Mouse (Mus musculus) lung, postnatal 4 days (tissue): ENCODE measurements around the gene Cd200r3.

Experiments used
- DNase-seq, 2 experiments: peaks; one replicate each; pipeline ENCODE4 v3.0.0; 2021

The Cd200r3 gene

DNA sequence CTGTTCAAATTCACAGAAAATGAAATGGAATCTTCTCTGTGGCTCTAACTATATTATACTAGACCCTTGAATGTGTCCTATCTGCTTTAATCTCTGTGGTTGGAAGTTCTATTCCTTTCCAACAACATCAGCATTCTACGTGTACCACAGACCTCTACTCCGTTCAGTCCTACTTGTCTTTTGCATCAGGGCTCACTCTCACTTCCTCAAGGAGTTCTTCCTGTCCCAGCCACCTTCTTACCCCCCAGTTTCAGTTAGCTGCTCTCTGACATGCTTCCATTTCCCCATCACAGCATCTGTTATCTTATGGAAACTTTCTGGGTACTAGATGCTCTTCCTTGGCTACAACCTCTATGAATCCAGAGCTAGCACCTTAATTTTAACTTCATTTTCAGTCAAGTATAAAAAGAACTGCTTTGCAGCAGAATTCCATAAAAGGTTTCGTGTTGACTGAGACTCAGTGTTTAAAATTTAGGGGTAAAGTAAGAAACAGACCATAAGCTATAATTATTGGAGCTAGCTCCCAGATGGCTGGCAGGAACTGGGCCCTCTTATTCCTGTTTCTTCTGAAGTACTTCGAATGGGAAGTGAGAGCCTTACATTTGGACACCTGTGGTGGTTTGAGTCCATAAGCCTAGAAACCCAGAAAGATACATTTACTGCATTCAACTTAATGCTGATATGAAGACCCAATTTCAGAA lies 50.0 kb downstream of the Cd200r3 start:
- no peak for DNase-seq

DNA sequence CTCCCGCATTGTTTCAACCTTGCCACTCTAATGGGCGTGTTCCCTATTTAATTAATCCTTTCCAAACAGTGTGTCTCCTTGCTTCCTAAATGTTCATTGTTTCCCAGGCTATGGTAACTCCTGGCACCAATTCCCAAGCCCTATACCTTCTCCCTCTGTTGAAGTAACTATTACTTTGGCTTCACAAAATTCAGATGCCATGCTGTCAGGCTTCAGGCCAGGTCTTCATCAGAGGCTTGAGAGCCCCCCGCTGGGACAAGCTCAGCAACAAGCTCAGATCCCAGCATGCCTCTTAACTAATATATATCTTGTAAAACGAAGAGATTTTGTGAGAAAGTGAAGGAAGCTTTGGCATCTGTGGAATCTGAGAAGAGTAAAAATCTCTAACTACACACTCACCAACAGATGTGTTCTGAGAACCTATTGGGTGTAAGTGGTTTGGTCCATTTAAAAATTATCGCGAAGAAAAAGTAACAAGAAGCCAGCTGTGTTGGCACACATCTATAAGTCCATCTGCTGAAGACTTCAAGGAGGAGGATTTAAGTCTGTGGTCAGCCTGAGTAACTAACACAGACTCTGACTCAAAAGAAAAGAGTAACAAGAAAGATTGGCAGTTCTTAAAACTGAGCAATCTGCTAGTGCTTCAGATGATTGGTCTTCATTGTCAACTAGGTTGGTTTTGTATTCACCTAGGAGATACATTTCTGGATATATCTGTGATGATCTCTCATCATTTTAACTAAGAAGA lies 50.9 kb downstream of the Cd200r3 start:
- no peak for DNase-seq

DNA sequence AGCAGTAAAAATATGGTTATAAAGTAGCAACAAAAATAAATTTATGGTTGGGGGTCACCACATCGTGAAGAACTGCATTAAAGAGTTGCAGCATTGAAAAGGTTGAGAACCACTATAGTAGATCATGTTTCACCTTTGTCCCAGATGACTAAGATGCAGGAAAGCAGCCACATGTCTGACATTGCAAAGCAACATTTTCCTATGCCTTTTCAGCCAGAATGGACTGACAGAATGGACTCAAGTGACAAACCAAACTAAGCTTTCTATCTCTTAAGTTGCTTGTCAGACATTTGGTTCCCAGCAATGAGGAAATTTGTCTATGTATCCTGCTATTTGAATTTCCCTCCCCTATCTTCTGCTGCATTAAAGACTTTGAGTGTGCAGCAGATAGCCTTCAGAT lies 51.6 kb downstream of the Cd200r3 start:
- no peak for DNase-seq

DNA sequence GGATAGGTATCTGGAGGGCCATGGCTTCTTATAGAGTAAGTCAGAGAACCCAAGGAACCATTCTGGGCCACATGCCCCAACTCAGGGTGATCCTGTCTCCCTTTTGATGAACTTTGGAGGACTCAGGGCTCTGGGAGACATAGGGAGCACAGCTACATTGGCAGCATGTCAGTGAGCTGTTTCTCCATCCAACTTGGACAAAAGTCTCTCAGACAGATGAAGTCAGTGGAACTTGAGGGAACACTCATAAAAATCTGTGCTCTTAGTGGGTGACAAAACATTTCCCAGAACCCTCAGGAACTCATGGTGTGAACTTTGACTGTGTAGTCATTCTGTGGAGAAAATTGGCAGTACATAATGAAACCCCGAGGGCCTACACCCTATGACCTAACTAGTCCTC lies 53.2 kb downstream of the Cd200r3 start:
- DNase-seq, result no peak

DNA sequence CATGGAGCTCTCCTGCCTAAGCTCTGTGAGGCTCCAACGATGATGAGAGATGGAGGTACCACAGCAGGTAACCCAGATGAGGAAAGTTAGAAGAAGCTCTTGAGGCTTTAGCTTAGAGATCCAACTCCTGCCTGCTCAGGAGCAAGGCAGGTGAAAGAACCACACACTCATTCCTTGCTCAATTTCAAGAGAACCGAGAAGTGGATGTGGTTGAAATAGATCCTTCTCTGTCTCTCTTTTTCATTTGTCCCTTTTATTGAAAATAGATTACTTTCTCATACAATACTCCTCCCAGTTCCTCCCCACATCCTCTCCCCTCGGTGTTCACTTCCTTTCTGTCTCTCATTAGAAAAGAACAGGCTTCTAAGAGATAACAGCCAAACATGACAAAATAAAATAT lies 56.1 kb downstream of the Cd200r3 start:
- no peak for DNase-seq

DNA sequence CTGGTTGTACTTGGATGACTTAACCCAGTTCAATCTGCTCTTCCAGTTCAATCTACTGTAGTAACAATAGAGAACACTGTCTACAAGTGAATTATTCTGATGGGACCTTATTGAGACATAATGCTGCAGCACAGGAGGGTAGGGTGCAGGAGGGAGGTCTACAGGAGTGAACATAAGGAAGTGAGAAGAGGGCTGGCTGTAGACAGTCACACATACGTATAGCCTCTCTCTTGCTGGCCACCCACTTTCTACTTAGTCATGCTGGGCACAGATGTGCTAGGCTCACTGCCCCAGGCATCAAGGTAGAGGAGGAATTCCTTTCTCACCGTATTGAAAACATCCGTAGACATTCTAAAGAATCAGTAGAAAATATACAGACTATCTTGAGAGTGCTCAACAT lies 61.0 kb downstream of the Cd200r3 start:
- DNase-seq, result no peak

DNA sequence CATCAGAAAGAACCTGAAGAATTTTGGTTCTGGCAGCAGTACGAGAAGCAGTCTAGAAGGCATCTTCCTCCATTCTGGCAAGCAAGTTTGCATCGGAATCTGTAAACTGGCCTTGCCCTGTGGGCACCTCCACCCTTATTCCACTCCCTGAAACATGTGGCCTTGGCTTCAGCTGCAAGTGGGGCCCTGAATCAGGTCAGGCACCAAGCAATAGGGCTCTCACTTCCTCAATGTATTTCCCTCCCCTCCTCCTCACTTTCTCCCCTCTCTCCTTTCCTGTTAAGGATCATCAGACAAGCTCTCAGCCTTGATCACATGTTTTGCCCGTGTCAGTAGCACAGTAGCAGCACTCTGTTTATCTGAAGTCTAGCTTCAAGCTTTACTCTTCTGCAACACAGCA lies 61.8 kb downstream of the Cd200r3 start:
- no peak for DNase-seq

DNA sequence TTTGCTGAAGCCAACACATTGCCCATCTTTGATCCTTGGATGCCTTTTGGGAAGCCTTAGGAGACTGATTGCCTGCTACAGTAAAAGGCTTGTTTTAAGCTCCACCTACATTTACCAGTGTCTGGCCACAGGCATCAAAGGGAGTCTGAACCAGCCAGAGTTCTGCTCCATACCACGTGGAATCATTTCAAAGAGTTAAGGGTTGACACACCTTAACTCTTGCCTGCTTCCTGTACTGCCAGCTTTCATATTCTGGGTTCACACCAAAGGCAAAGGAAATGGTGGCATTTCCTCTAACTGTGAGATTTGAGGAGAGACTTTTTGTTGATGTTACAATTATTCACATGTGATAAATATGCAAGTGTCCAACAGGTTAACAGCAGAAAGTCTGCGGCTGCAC lies 63.5 kb downstream of the Cd200r3 start:
- no peak for DNase-seq

DNA sequence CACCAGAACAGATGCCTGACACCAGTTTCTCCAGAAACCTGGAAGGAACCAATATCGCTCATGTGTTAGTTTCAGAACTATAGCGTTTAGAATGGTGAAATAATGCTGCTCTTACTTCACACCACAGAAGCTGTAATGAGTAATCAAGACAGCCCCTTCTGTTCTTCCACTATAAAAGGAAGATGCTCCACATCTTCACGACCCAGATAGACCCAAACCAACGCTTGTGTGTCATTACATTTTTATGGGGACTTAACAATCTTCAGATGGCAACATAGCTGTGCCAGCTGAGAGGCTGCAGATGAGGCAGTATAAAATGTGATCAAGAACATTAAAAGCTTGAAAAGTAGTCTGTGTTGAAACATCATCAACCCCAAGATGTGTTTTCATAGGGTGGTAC lies 64.3 kb downstream of the Cd200r3 start:
- DNase-seq, result no peak

DNA sequence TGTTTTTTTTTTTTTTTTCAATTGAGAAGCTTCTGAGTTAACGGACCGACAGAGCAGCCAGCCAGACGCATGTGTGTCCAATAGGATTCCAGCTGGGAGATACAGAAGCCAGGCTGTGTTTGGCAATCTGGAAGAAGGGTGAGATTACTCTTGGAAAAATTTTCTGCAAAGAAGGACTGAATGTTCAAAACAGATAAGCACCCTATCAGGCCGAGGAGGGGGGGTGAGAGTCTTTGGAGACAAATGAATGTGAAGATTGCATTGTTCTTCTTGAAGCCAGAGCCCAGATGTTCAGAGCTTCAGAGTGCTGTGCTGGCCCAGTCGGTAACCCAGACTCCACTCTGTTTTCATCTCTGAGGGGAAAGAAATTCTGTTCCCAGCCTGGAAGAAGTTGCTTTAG lies 66.2 kb downstream of the Cd200r3 start:
- peak in 1 of 2 experiments; percentile 39 for DNase-seq

DNA sequence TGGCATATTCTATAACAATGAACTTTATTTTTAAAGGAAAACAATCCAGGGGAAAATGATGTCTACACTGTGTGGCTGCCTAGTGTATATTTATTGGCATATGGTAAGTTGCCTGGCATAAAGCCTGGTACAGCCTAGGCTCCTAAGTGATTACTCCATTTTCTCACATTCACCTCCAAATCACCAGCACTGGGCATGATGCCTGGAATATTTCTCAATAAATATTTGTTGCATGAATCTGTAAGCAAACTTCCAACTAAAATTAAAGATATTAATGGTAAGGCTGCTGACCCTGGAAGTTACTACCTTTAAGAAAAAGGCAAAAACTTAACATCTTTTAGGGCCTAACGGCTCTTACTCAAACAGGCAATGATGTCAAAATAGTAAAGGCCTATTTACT lies 72.1 kb downstream of the Cd200r3 start:
- no peak for DNase-seq

DNA sequence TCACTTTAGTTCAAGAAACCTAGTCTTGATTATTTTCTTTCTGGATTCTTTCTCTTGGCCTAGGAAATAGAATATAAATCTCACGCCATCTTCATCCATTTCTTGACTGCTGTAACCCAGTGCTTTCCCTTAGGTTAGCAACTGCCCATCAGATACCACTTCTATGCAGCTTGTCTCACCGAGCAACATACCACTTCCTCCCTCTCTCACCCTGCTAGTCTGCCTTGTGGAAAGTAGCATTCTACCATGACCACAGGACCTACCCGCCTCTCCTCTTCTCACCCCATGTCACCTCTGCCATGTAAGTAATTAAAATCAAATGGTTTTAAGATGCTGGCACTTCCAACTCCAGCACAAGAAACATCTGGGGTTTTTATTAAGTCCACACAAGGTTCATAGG lies 73.0 kb downstream of the Cd200r3 start:
- no peak for DNase-seq

DNA sequence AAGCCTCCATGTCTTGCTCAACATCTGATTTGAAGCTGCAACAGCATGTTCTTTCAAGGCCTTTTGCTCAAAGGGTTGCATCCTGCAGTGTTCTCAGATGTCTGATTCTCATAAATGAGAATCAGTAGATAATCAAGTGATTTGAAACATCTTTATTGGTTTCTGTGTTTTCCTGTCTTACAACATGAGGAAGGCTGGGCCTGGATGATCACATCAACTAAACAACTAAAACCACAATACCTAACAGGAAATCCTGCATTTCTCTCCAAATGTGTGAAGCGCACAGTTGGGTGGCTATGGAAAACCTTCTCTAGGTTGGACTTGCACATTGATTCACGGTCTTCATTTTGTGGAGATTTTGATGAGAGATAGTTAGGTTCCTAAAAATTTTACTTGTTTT lies 75.4 kb downstream of the Cd200r3 start:
- no peak for DNase-seq

DNA sequence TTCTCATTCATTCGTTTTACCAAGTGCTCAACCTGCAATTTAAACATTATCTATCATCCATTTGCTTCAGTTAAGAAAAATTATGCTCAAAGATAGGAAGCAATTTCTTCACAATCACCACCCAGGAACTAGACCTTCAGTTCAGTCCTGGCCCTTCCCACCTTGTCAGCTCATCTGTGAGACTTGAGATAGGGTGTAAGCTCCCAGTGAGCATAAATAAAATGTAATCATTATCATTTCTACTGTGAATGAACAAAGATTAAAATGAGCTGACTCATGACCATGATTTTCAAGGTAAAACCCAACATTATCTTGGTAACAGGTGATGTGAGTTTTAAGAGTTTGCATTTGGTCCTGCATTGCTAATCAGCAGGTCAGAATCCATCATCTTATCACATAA lies 76.6 kb downstream of the Cd200r3 start:
- no peak for DNase-seq

DNA sequence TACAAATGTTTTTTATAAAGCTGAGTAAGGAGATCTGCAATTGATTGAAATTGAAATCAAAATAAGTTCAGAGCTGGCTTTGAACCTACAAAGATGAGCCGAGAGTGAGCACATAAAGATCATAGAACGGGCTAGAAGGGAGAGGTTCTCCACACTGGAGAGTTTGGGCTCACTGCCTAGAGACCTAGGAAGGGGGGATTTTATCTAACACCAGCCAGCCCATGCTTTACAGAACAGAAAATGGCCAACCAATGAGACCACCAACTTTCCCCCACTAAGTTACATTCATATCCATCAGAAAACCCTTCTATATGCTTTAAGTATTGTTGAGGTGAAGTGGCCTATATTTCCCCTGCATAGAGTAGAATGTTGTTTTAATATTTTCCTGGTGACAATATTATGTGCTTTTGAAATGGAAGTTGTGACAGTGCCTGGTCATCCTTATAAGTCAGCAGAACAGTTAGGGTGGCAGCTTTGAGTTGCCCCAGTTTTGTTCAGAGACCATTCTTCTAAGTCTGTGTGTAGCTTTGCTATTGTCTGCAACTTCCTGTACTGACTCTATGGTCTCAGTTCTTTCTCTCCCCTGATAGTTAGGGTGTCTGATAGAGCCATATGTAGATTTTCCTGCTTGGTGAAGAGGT lies 77.3 kb downstream of the Cd200r3 start:
- DNase-seq, result no peak

DNA sequence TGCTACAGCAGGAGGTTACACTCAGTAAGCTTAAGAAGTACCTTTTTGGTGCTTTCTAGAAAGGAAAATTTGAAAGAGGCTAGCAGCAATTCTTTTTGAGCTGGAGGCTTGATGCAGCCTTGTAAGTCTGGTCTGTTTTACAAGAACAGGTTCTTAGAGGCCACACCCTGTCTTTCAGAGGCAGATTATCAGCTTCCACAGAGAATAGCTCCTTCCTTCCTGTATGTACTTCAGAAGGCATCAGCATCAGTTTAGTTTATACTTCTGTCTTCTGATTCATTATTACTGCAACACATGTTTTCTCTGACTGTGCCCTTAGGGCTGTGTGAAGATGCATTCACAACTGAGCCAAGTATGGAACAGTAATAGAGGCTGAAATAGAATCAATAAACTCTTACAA lies 78.0 kb downstream of the Cd200r3 start:
- no peak for DNase-seq

DNA sequence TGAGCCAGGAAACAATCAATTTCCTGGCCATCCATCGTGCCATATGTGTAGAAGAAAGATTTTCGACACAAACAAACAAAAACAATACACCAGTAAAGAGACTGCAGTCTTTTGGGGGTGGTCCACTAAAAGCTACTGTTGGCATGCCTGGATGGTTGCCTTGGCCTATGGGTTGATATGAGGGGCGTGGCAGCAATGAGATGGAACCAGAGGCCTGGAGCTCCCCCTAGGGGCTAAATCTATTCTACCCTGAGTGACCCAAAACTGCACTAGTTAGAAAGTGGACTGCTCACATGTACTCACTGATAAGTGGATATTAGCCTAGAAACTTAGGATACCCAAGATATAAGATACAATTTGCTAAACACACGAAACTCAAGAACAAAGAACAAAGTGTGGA lies 80.4 kb downstream of the Cd200r3 start:
- peak; percentile 45 to 79 for DNase-seq

DNA sequence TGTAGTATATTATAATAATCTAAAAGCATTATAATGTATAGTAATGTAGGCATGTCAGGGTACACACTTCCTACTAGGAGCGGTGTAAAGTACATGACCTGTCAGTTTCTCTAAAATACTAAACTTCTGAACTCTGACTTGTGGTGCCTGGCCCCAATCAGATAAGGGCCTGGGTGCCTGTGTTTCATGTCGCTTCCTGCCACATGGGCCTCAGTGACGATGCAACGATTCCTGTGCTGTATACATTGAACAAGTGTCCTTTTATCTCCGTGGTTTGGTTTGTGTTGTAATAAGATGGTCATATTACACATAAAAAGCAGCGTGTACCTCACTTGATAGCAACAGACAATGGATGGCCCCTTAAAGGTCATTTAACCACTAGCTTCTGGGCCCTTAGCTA lies 81.8 kb downstream of the Cd200r3 start:
- peak in 1 of 2 experiments; percentile 20 for DNase-seq

DNA sequence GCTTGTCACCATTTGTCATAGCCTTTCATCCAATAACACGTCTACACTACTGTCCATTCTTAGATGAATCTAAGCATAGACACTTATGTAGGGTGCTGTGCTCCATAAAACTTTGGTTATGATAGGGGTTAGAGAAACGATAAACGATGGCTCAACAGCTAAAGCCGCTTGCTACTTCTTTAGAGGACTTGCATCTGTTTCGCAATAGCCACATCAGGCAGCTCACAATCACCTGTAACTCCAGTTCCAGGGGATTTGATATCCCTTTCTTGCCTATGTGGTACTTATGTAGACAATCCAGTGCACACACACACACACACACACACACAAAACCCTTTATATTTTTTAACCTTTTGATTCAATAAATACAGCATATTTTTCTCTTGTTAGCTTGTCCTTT lies 85.6 kb downstream of the Cd200r3 start:
- no peak for DNase-seq

DNA sequence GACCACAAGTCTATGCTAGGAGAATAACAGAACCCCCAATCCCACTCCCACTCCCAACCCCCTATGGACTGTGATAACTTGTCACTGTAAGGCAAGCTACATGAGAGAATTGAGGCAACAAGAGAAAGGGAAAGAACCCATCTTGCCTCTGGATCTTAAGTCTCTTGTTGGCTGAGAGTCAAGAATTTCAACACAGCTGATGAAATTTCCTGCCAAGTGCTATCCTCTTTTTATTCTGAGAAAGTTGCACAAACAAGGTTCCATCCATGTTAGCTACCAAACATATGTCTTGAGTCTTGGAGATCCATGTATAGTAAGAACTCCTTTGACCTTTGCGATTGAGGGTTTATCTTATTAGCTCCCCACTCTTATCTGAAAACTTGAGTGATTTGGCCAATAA lies 86.0 kb downstream of the Cd200r3 start:
- peak in 1 of 2 experiments; percentile 37 for DNase-seq

DNA sequence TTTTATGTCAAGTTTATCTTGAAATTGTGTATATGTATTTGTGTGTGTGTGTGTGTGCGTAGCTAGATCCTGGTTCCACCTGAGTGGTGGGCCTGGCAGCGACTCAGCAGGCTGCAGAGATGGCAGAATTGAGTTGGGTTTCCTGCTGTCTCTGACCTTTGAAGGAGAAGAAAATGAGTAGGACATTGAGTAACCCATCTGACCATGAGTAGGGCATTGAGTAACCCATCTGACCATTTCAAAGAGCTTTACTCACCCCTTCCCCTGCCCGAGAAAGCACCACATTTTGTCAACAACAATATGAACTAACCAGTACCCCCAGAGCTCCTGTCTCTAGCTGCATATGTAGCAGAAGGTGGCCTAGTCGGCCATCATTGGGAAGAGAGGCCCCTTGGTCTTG lies 86.6 kb downstream of the Cd200r3 start:
- peak in 1 of 2 experiments; percentile 12 for DNase-seq

DNA sequence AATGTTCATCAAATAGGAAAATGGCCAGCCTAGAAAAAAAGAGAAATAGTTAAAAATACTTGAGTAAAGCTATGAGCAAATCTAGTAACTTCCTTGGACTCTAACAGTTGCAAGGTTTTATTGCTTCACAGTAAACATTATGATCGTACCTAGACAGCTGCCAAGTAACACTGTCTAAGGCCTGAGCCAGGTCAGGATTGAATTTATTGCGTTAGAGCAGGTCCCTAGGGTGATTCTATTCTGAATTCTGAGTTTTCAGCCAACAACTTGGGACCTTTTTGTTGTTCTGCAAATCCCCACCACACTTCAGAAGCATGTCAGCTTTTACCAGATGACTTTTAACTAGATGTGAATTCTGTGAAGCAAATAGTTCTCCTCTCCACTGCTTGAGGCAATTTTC lies 87.3 kb downstream of the Cd200r3 start:
- DNase-seq, result no peak
